Mouse (Mus musculus) heart, embryonic 14.5 days (tissue): ENCODE measurements at regions not wholly inside any gene's neighbourhood (a gene's known extent, or its start where the extent isn't known, plus 50 kb on each side); places are given as distances from the start of the nearest gene placed in this dataset.

Source experiments
- ATAC-seq: fragments of 200-750 bp; cut with Nextera tagmentation; 2 replicates; pipeline ENCODE4 v1.8.0; 2017; ENCODE audit warnings: low read depth, moderate TSS enrichment; ENCODE audit not compliant: insufficient number of reproducible peaks, insufficient read depth, low FRiP score
- H3K27ac ChIP-seq, 2 experiments: fragments of 200-500 bp in 1 of 2; fragments of 300-500 bp in 1 of 2; sonication (generic) in 1 of 2; replicated peaks in 1 of 2; 2 replicates each; pipeline ENCODE4 v1.5.1; 2012 to 2014; ENCODE audit warnings: low read depth in 2 of 2, low read length in 2 of 2, control low read depth in 1 of 2, mild to moderate bottlenecking in 1 of 2, mixed read lengths in 1 of 2; ENCODE audit not compliant: control insufficient read depth in 1 of 2, insufficient read depth in 1 of 2
- H3K27me3 ChIP-seq: fragments of 300-500 bp; sonication (generic); 2 replicates; pipeline ENCODE4 v1.6.1; 2014; ENCODE audit warnings: mild to moderate bottlenecking, low read length, control low read depth; ENCODE audit not compliant: control insufficient read depth, insufficient read depth
- H3K36me3 ChIP-seq: fragments of 300-500 bp; sonication (generic); 2 replicates; pipeline ENCODE4 v1.6.1; 2014; ENCODE audit warnings: mild to moderate bottlenecking, control low read depth, low read length, mixed read lengths; ENCODE audit not compliant: control insufficient read depth, insufficient read depth
- H3K4me1 ChIP-seq, 2 experiments: fragments of 200-500 bp in 1 of 2; fragments of 300-500 bp in 1 of 2; sonication (generic) in 1 of 2; 2 replicates each; pipeline ENCODE4 v1.6.1; 2012 to 2014; ENCODE audit warnings: low read length in 2 of 2, control low read depth in 1 of 2, mixed read lengths in 1 of 2; ENCODE audit not compliant: control insufficient read depth in 2 of 2, insufficient read depth in 2 of 2
- H3K4me2 ChIP-seq: fragments of 300-500 bp; sonication (generic); 2 replicates; pipeline ENCODE4 v1.6.1; 2014; ENCODE audit warnings: mild to moderate bottlenecking, low read length
- H3K4me3 ChIP-seq, 2 experiments: fragments of 200-500 bp in 1 of 2; fragments of 300-500 bp in 1 of 2; sonication (generic) in 1 of 2; 2 replicates each; pipeline ENCODE4 v1.5.1; 2012 to 2014; ENCODE audit warnings: low read length in 2 of 2, mild to moderate bottlenecking in 2 of 2, control low read depth in 1 of 2, low read depth in 1 of 2, moderate library complexity in 1 of 2; ENCODE audit not compliant: control insufficient read depth in 1 of 2, insufficient read depth in 1 of 2
- H3K9ac ChIP-seq: fragments of 300-500 bp; sonication (generic); 2 replicates; pipeline ENCODE4 v1.6.1; 2014; ENCODE audit warnings: mild to moderate bottlenecking, low read length
- H3K9me3 ChIP-seq: fragments of 300-500 bp; sonication (generic); 2 replicates; pipeline ENCODE4 v1.6.1; 2016; ENCODE audit warnings: low read length, control low read depth; ENCODE audit not compliant: control insufficient read depth
- WGBS: fragments of 180-500 bp; shearing (Covaris S2); extraction: QIAGEN DNeasy Blood & Tissue Kit; methylation state at CpG from one replicate; pipeline ENCODE4 v1.1.7; 2014; 5-methylcytosine and 5-hydroxymethylcytosine counted together

DNA sequence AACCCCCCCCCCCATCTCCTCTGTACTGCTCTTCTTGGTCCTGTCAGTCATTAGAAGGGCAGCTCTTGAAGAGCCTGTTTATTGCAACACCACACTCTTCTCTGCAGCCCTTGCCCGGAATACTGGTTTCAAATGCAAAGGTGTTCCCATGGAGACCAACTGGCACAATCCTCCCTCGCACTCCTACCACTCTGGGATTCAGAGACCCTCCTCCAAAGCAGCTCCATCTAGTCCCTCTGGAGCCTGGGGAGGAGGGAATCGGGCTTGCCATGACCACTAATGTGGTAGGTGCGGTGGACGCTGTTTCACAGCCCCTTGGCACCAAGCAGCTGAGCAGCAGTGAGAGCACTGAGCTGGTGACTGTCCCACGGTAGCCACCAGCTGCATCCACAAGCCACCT lies 83.1 kb downstream of the Stk35 start:
- ATAC-seq = no peak
- Histone ChIP-seq H3K9ac (no peak overlapping the region), H3K9me3 (no peaks in the 10 kb centered on the region), H3K4me3 (no peak overlapping the region), H3K27ac (no peak overlapping the region), H3K4me2 (no peak overlapping the region), H3K4me1 (peaks cover 0 to 4% of the 10 kb centered on the region in 2 experiments; a peak in 1 of 4 replicates), H3K36me3 (no peaks in the 10 kb centered on the region), H3K27me3 (no peaks in the 10 kb centered on the region)
- 40% methylated on average over 6 of the region's 6 CpGs for WGBS

DNA sequence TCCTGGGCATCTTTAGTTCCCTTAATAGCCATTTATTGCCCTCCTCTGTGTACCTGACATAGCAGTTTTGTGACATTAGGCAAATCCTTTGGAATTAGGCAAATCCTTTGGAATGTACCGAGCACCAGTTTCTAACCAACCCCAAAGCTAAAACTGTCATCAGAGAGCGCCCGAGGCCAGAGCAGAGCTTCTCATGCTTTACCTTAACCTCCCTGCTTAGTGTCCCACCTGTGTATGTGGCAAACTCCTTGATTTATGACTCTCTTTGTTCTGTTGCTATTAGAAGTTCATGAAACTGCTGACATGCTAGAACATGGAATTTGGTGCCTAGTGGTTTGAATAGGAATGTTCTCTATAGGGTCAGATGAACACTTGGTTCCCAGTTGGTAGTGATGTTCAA lies 84.0 kb downstream of the Stk35 start:
- Histone ChIP-seq H3K9ac (no peak overlapping the region), H3K4me2 (no peak overlapping the region), H3K9me3 (no peaks in the 10 kb centered on the region), H3K27me3 (no peaks in the 10 kb centered on the region), H3K4me1 (peaks cover 0 to 4% of the 10 kb centered on the region in 2 experiments; a peak in 1 of 4 replicates), H3K4me3 (no peak overlapping the region), H3K36me3 (no peaks in the 10 kb centered on the region), H3K27ac (no peak overlapping the region)
- no peak for ATAC-seq
- 85% methylated on average over 3 of the region's 3 CpGs for WGBS

DNA sequence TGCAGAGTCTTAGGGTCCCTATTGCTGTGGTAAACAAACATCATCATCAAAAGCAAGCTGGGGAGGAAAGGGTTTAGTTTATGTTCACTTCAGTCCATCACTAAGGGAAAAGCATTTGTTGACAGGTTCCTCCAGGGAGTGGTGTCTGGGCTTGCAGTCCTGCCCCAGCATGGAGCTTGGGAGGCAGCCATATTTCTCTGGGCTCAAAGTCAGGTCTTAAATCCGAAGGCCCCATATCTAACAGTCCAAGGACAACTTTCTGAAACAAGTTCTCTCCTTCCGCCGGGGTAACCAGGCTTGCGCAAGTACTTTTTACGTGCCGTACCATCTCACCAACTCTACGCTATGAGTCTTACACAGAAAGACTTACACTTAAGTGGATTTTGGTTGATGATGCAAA lies 85.2 kb downstream of the Stk35 start:
- ATAC-seq = no peak
- WGBS = 90% methylated on average over 7 of the region's 7 CpGs
- H3K4me2 ChIP-seq = no peak overlapping the region

DNA sequence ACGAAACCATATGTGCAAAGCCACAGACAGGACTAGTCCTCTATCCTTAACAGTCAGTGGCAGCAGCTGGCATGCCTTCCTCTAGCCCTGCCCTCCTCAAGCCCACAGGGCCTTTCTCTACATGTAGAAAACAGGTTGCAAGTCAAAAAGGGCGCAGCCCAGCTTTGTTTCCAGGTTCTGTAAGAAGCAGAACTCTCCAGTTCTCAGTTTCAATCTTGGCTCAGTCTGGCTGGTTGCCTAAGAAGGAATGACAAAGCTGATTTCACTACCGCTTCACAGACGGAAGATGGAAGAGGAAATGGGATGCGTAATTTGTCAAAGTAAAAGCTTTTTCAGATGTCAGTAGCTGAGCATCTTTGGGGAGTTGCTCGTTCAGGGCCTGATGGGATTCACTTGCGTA lies 92.9 kb downstream of the Stk35 start:
- WGBS = 48% methylated on average over 7 of the region's 7 CpGs

More for the DNA sequence above, 85.2 kb downstream of the Stk35 start:
- Histone ChIP-seq H3K27me3 (no peaks in the 10 kb centered on the region), H3K4me1 (peaks cover 0 to 4% of the 10 kb centered on the region in 2 experiments; a peak in 1 of 4 replicates), H3K9me3 (peaks cover 7% of the 10 kb centered on the region; the same call in 1 of the 2 replicates), H3K27ac (no peak overlapping the region), H3K9ac (no peak overlapping the region), H3K36me3 (no peaks in the 10 kb centered on the region), H3K4me3 (no peak overlapping the region)

DNA sequence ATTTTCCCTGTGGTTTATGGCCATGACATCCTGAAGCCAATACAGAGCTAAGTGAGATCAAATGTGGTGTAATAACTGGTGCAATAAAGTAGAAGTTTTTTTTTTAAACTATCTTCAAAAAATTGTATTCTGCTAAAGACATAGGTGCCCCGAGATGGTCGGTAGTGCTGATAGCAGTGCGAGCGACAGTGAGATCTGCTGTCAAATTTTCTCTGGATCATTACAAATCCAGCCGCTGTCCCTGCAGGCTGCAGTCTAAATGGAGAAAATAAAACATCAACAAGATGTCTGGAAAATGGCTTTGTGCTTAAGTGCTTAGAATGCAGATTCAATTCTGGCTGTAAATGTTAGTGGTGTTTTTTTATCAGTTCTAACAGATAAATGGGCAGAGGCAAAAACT lies 93.5 kb downstream of the Stk35 start:
- Histone ChIP-seq H3K4me2 (no peak overlapping the region), H3K4me3 (no peak overlapping the region), H3K9ac (no peak overlapping the region), H3K27ac (no peak overlapping the region), H3K27me3 (no peaks in the 10 kb centered on the region), H3K4me1 (peaks cover 5 to 9% of the 10 kb centered on the region in 2 experiments), H3K9me3 (peaks cover 7% of the 10 kb centered on the region; the same call in 1 of the 2 replicates), H3K36me3 (no peaks in the 10 kb centered on the region)
- no peak for ATAC-seq
- 76% methylated on average over 5 of the region's 5 CpGs for whole genome bisulfite sequencing

More for the DNA sequence above, 92.9 kb downstream of the Stk35 start:
- no peak overlapping the region for H3K4me2 ChIP-seq
- H3K27me3 ChIP-seq = no peaks in the 10 kb centered on the region
- H3K36me3 ChIP-seq = no peaks in the 10 kb centered on the region
- no peak overlapping the region for H3K4me3 ChIP-seq
- ATAC-seq = no peak
- H3K4me1 ChIP-seq = peaks cover 5 to 9% of the 10 kb centered on the region in 2 experiments
- no peak overlapping the region for H3K9ac ChIP-seq
- H3K9me3 ChIP-seq = peaks cover 7% of the 10 kb centered on the region; the same call in 1 of the 2 replicates
- no peak overlapping the region for H3K27ac ChIP-seq

DNA sequence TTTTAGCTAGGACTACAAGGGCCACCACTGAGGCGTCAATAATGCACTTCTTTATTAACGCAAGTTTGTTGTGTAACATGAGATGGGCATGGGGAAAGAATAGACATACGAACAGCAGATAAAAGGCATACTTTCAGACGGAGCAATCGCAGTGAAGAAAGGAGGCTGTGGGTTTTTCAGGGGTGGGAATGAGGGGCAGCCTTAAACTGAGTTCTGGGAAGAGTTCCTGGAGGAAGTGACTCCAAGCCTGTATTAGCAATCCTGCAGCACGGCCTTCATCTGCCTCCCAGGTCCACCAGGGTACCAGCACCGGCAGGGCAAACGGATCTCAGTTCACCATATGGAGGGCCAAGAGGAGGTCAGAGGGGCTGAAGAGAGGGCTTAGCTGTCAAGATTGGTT lies 94.6 kb downstream of the Stk35 start:
- ATAC-seq = no peak

DNA sequence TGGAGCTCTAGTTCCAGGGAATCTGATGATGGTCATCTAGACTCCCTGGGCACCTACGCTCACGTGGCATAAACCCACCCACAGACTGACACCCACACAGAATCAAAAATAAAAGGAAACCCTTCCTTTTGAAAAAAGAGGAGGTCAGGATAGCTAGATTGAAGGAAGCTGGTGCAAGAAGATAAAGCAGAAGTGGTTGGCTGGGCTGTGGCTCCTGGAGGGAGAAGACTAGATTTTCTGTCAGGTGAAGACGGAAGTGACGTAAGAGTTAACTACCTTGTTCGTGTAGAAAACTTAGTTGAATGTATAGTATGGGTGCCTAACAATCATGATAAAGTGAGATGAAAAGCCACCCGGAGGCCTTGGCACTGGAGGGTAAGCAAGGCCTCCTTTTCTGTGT lies 95.1 kb downstream of the Stk35 start:
- no peak for ATAC-seq
- peaks cover 1% of the 10 kb centered on the region; the same call in 1 of the 2 replicates for H3K9me3 ChIP-seq
- H3K27me3 ChIP-seq = no peaks in the 10 kb centered on the region
- H3K4me2 ChIP-seq = no peak overlapping the region
- H3K36me3 ChIP-seq = no peaks in the 10 kb centered on the region
- WGBS = 86% methylated on average over 6 of the region's 6 CpGs
- H3K27ac ChIP-seq = no peak overlapping the region
- peaks cover 5 to 9% of the 10 kb centered on the region in 2 experiments for H3K4me1 ChIP-seq
- no peak overlapping the region for H3K9ac ChIP-seq
- H3K4me3 ChIP-seq = no peak overlapping the region

More for the DNA sequence above, 94.6 kb downstream of the Stk35 start:
- H3K4me1 ChIP-seq = peaks cover 5 to 9% of the 10 kb centered on the region in 2 experiments
- no peaks in the 10 kb centered on the region for H3K27me3 ChIP-seq
- no peak overlapping the region for H3K9ac ChIP-seq
- H3K36me3 ChIP-seq = no peaks in the 10 kb centered on the region
- peaks cover 6% of the 10 kb centered on the region; the same call in 1 of the 2 replicates for H3K9me3 ChIP-seq
- H3K4me2 ChIP-seq = no peak overlapping the region
- H3K4me3 ChIP-seq = no peak overlapping the region
- WGBS = 75% methylated on average over 8 of the region's 8 CpGs
- H3K27ac ChIP-seq = no peak overlapping the region

DNA sequence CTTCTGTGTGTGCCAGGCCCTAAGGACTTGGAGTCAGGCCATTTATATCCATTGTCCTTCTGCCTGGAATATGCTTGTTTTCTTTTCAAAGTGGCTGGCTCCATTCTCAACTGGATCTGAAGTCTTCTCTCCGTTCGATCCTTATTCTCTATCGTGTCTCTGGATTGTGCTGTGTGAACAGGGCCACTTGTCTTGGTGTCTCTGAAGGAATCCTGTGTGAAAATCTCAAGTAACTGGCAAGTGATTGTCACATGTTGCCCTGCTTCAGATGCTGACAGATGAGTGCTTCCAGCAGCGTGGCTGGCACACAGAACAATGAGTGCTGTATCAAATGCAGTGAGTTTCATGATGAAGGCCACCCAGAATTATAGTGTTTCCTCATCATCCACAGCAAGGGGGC lies 96.4 kb downstream of the Stk35 start:
- Histone ChIP-seq H3K4me3 (no peak overlapping the region), H3K4me2 (no peak overlapping the region), H3K9me3 (no peaks in the 10 kb centered on the region), H3K9ac (no peak overlapping the region), H3K27me3 (no peaks in the 10 kb centered on the region), H3K36me3 (no peaks in the 10 kb centered on the region), H3K4me1 (peaks cover 5 to 9% of the 10 kb centered on the region in 2 experiments), H3K27ac (no peak overlapping the region)
- WGBS = 47% methylated on average over 4 of the region's 4 CpGs
- ATAC-seq = no peak
